Mouse (Mus musculus): Measurements from ENCODE around the gene Ccl17.
"Not testable (repeated sequence)": the region's sequence is repeated elsewhere in the genome, so short reads cannot be mapped to it uniquely, and the experiment has no call there.

Gene Ccl17

DNA sequence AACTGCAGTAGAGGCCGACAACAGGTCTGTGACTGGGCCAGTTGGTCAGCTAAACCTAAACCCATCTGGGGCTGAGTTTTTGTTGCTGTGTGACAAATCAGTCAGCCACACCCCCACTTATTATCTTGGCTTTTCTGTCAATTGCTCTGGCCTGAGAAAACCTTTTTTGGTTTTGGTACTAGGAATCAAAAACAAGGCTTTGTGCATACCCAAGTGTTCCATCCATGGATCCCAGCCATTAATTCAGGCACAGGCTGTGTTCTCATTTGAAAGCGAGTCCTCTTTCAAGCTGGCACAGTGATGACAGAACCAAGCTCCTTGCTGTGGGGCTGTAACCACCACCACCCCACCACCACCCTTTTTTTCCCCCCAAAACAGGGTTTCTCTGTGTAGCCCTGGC, 11.1 kb downstream of the Ccl17 start:
- no peak for DNase-seq (ENCODE audit: extremely low read depth, insufficient read length, low spot score)

DNA sequence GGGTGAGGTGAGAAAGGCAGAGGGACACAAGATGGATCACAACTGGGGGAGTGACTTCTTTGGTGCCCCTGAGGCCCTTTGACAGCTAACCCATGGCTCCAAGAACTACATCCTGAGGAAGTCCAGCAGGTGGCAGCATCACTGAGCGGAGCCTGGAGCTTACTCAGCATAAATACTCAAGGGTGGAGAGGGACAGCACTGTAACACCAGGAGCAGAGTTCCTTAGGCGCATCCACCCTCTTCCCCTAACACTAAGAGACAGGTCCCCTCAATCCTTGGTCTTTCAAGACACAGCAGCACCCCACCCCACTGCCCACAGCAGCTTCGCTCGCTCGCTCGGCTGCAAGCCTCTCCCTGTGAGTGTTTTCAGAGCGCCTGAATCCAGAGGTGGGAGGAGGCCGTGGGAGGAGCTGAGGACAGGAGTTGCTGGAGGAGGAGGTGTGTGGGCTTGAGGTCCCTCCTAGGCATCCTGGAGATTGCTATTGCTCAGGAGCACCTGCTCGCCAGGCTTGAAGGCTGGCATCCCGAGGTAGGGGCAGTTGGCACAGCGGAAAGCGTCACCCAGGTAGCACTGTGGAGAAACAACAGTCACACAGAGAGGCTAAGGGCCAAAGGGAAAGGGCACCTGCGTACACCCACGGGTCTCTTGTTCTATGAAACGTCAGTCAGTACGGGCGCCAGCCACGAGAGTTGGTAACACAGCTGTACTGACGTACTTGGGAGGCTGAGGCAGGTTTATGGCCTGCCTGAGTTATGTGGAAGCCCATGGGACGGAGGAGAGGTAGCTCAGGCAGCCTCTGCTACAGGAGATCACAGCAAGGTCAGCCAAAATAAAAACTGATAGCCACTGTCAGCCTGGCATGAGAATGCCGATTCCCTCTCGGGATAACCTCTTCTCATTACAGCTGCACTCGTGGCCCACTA, 12.6 kb downstream of the Ccl17 start:
- DNase-seq (ENCODE audit: extremely low read depth, insufficient read length, low spot score), result peak; percentile 42

DNA sequence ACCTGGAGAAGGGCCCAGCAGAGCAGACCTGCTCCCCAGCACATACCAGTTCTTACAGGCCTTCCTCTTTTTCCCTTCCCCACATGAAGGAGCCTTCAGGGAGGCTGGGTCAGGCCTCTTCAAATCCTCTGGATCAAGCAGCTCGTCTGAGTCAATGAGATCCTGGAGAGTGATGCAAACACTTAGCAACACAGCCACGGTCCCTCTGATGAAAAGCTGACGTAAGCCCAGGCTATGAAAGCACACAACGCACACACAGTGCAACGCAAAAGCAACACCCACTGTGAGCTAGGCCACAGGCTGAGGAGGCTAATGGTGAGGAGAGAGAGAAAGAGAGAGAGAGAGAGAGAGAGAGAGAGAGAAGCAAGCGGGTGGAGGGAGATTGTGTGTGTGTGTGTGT, 14.9 kb downstream of the Ccl17 start:
- DNase-seq (ENCODE audit: extremely low read depth, insufficient read length, low spot score), result no peak

DNA sequence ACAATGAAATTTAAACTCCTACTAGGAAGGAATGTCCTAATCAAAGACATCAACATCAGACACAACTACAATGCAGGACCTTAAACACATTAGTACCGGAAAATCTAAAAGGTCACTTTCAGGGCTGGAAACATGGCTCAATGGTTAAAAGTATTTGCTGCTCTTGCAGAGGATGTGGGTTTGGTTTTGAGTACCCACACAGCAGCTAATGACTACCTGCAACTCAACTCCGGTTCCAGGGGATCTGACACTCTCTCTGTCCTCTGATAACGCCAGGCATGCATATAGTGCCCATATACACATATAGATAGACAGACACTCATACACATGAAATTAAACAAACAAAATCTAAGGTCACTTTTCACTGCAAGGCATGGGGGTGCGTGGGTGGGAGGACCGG, 16.0 kb downstream of the Ccl17 start:
- DNase-seq (ENCODE audit: extremely low read depth, insufficient read length, low spot score), result no peak

DNA sequence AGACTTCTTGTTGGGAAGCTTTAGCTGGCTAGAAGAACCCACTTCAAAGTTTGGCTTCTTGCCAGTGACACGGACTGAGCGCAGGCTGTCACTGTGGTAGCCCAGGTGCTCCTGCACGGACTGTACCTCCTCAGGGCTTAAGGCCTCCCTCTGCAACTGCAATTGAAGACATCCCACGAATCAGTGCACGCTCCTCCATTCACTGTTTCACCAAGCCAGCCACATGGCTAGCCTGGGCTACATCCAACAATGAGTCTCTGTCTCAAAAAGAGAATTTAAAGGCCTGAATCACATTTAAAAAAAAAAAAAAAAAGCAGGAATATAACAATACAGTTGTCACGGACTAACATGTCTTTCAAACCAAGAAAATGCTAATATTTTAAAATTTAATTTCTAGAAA, 18.0 kb downstream of the Ccl17 start:
- no peak for DNase-seq (ENCODE audit: extremely low read depth, insufficient read length, low spot score)

DNA sequence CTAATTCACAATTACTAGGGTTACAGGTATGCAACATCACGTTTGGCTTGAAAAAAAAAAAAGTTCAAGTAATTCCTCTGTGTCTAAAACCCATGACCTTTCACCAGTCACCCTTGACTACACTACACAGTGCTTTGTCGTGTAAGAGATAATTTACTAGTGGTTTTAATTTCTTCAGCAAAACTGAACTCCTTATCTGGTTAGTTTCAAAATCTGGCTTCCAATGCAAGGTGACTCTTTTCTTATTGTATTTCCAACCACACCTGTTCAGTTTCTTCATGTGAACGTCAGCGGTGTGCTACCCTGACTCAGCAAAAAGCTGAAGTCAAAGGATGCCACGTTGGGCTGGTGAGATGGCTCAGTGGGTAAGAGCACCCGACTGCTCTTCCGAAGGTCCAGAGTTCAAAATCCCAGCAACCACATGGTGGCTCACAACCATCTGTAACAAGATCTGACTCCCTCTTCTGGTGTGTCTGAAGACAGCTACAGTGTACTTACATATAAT, 23.7 kb downstream of the Ccl17 start:
- DNase-seq (ENCODE audit: extremely low read depth, insufficient read length, low spot score), result not testable (repeated sequence)

DNA sequence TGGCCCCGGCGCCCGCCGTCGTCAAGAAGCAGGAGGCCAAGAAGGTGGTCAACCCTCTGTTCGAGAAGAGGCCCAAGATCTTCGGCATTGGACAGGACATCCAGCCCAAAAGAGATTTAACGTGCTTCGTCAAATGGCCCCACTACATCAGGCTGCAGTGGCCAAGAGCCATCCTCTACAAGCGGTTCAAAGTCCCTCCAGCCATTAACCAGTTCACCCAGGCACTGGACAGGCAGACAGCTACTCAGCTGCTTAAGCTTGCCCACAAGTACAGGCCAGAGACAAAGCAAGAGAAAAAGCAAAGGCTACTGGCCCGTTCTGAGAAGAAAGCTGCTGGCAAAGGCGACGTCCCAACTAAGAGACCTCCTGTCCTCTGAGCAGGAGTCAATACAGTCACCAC, 25.5 kb downstream of the Ccl17 start:
- not testable (repeated sequence) for DNase-seq (ENCODE audit: extremely low read depth, insufficient read length, low spot score)

DNA sequence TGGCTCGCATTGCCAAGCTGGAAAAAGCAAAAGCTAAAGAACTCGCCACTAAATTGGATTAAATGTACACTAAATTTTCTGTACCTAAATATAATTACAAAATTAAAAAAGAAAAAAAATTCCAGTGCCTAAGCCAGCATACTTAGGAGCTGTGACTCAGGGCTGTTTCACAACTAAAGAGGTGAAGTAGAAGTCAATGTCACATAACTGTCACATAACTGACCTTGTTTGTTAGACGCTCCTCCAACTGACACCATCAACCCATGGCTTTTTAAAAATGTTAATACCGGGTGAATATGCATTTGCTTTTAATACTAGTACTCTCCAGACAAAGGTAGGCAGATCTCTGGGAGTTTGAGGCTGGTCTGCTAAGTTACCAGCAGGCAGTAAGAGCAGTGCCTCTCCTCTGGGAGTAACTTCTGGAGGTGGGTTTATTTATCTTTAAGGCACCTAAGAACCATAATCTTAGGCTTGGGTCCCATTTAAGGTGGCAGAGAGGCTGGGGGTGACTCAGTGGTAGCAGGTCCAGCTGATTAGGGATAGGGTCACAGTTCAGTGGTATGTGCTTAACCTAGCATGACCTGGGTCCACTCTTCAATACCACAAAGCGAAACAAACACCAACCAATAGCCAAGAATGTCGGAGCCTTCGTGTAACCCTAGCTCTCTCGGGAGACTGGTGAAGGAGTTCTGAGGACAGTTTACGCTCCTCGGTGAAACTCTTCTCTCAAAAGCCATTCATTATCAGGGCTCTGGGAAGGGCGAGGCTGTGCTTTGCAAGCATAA, 26.4 kb downstream of the Ccl17 start:
- DNase-seq (ENCODE audit: extremely low read depth, insufficient read length, low spot score), result no peak

DNA sequence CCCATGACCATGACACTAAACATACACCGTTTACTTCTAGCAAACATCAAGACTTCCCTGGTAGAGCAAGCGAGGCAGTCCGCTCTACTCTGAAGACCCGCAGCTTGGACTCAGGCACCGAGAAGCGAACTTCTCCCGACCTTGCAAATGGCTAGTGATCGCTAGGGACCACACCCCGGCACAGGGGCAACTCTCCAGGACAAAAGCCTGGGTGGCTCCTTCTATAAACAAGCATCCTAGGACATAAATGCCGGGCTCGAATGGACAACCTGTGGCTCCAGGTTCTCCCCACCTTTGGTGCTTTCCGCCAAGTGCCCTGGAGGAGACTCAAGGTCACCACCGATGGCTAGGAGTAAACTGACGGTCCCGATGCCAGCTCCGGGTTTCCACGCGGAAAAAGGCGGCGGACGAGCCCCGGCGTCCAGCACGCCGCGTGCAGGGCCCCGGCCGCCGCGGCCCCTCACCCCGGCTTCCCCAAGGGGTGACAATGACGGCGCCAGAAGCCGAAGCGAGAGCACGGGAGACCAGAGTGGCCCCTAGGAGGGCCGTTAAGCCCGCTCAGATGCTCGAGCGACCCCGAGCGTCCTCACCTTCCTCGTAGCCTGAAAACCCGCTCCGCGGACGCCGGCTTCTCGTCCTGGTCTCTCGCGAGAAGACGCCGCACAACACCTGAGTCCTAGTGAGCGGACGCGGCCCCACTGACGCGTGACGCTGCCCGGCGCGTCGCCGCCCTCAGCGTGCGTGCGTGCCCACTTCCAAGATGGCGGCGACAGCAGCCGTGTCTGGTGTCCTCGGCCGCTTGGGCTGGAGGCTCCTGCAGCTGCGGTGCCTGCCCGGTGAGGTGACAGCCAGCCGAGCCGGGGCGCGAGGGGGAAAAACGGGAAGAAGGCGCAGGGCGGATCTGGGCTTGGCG, 27.7 kb downstream of the Ccl17 start, which contains the start of the genes Coq9 and Ciapin1:
Gene Coq9, plus strand, starts transcription at position 660 of the 913 bp plus-strand sequence.
Gene Ciapin1, minus strand, starts transcription at position 697 of the 913 bp plus-strand sequence.
- peak; percentile 97 for DNase-seq (ENCODE audit: extremely low read depth, insufficient read length, low spot score)

DNA sequence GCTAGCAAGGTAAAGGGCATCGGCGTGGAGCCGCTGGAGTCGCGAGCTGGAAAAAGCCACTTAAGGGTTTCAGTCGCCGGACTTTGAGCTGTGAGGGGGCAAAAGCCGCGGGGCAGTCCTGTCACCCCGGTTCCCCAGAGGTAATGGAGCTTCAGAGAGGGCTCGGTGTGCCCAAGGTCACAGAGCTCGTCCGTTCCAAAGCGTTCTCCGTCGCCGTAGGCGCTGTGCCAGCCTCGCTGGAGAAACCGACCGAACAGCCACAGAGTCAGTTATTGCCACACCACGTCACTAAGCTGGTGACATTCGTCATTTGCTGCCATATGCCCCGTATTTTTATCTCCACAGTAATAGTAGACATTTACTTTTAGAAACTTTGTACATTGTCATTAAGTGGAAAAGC, 28.3 kb downstream of the Ccl17 start:
- no peak for DNase-seq (ENCODE audit: extremely low read depth, insufficient read length, low spot score)

DNA sequence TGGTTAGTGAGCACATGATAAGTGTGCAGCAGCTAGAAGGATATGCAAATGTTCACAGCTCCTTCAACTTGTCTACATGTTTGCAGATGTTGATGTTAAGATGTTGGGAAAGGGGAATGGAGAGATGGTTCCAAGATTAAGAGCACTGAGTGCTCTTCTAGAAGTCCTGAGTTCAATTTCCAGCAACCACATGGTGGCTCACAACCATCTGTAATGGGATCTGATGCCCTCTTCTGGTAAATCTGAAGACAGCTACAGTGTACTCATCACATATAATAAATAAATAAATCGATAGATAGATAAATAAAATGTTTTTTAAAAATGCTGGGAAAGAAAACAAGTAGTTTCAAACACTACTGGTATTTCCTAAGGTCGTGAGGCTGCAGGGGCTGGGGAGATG, 30.9 kb downstream of the Ccl17 start:
- DNase-seq (ENCODE audit: extremely low read depth, insufficient read length, low spot score), result no peak

DNA sequence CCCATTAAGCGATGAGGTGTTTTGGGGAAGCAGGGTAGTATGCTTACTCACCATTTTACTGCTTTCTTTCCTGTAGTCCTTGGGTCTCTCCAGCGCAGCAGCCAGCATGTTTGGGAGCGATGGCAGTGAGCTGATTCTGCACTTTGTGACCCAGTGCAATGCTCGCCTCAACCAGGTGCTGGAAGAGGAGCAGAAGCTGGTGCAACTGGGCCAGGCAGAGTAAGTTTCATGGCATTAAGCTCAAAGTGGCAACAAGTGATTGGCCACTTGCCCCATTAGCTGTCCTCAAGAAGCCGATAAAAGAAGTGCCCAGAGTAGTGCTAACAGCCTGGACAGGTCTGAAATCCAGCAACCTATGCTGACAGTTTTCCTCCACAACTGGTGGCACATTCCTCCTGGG, 39.8 kb downstream of the Ccl17 start:
- DNase-seq (ENCODE audit: extremely low read depth, insufficient read length, low spot score), result no peak

DNA sequence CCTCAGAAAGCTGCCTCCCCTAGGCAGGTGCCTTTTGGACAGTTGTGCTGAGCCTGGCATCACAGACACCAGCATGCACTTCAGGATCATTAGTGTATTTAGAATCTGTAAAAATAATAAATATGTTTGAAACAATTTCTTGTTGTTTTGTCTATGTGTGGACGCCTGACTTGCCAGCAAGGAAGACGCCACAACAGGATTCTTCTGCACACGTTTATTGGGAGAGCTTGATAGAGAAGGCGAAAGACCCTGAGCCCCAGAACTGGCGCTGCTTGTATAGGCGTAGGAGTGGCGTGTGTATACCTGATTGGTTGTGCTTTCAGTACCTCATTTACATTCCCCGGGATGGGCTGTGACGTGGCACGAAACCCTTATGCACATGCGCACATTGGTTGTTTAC, 44.5 kb downstream of the Ccl17 start:
- not testable (repeated sequence) for DNase-seq (ENCODE audit: extremely low read depth, insufficient read length, low spot score)

DNA sequence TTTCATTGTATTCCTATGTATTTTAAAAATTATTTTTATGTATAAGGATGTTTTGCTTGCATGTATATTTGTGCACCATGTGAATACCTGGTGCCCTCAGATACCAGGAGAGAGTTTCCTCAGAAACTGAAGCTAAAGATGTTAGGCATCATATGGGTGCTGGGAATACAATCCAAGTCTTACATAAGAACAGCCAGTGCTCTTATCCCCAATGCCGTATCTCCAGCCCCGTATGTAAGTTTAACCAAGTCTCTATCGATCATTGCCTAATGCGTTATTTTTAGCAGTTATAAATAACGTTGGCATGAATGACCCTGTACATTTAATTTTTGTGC, 46.7 kb downstream of the Ccl17 start:
- DNase-seq (ENCODE audit: extremely low read depth, insufficient read length, low spot score), result no peak

DNA sequence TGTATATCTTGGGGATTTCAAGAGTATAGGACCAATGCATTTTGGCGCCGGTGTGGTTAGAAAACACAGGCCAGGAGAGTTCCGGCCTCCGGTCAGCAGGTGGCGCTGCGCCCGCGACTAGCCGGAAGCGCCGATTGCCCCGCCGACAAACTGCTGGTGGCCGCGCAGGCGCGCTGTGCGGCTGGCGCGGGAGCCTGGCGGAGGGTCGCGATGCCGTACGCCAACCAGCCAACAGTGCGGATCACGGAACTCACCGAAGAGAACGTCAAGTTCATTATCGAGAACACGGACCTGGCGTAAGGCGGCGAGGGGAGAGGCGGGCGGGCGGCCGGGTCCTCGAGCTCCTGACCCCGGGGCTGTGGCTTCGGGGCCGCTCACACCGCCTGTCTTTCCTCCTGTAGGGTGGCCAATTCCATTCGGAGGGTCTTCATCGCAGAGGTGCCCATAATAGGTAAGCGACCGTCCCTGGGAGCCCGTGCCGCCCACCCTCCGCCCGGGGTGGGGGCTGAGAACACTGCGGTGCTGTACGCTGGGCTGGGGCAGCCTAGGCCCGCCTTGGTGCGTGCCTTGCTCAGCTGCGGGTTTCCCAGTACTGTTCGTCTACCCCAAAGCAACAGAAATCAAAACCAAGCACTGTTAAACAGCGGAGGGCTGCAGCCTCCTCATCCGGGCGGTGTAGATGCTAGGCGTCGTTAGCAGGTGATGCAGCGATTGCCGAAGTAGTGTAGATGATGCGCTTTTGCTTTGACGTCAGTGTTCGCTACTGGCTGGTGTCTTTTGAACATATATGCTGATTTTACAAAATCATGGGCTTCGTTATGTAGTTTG, 47.3 kb downstream of the Ccl17 start, which contains the start of gene Polr2c:
Gene Polr2c, plus strand, starts transcription at position 105 of the 828 bp plus-strand sequence.
- peak; percentile 87 for DNase-seq (ENCODE audit: extremely low read depth, insufficient read length, low spot score)

DNA sequence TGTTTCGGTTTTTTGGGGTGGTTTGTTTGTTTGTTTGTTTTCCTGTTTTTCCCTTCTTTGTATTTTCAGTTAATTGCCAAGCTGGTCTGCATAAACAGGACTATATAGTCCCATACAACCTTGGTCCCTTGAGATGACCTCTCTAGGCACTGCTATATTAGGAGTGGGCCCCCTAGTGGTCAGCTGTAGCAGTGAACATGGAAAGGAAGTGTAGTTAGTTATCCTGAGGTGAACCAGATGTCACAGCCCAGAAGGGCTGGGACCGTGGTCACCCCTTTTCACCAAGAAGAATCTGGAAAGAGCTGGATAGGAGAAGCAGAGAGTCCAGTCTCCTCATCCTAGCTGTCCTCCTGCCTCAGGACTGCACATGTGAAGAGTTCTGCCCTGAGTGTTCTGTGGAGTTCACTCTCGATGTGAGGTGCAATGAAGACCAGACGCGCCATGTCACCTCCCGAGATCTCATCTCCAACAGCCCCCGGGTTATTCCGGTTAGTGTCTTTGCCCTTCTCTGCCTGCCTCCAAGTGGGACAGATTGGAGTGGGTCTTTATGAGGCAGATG, 51.2 kb downstream of the Ccl17 start:
- DNase-seq (ENCODE audit: extremely low read depth, insufficient read length, low spot score), result no peak

Data from 3134 (cell line).